Mouse (Mus musculus) liver, embryonic 14.5 days (tissue): ENCODE data around the gene Cyp2d11. TPM values are rescaled to one million over a fixed set of nuclear protein-coding genes. Genes with fewer than 3 reads are reported as not detected.
A peak's percentile ranks its signal among the peaks of the same experiment; 100 is the strongest.
"Not testable (repeated sequence)": the region's sequence is repeated elsewhere in the genome, so short reads cannot be mapped to it uniquely, and the experiment has no call there.

Experiments
- ATAC-seq: fragments of 200-750 bp; cut with Nextera tagmentation; 2 replicates; pipeline ENCODE4 v1.8.0; 2017; ENCODE audit warnings: moderate number of reproducible peaks, mild to moderate bottlenecking, moderate library complexity; ENCODE audit not compliant: insufficient read depth
- DNase-seq, 3 experiments: peaks; one replicate each; pipeline ENCODE4 v3.0.0-alpha.2; 2012 to 2013; ENCODE audit warnings: low read depth in 3 of 3, low spot score in 3 of 3
- H3K27ac ChIP-seq: fragments of 300-500 bp; sonication (generic); 2 replicates; pipeline ENCODE4 v1.5.1; 2014; ENCODE audit warnings: moderate library complexity, mild to moderate bottlenecking, control low read depth, inconsistent platforms
- H3K27me3 ChIP-seq: fragments of 300-500 bp; sonication (generic); 2 replicates; pipeline ENCODE4 v1.6.1; 2014; ENCODE audit warnings: mild to moderate bottlenecking, low read length, moderate library complexity; ENCODE audit not compliant: control insufficient read depth, insufficient read depth
- H3K36me3 ChIP-seq: fragments of 300-500 bp; sonication (generic); replicated peaks from 2 replicates; pipeline ENCODE4 v1.6.1; 2014; ENCODE audit warnings: low read depth; ENCODE audit not compliant: control insufficient read depth, insufficient read depth
- H3K4me1 ChIP-seq, 2 experiments: fragments of 200-500 bp in 1 of 2; fragments of 300-500 bp in 1 of 2; sonication (generic) in 1 of 2; replicated peaks; 2 replicates each; pipeline ENCODE4 v1.6.1; 2012 to 2014; ENCODE audit warnings: antibody characterized with exemption in 1 of 2, inconsistent platforms in 1 of 2, low read length in 1 of 2; ENCODE audit not compliant: control insufficient read depth in 2 of 2, insufficient read depth in 2 of 2
- H3K4me2 ChIP-seq: fragments of 300-500 bp; sonication (generic); 2 replicates; pipeline ENCODE4 v1.6.1; 2014; ENCODE audit warnings: low read depth, mild to moderate bottlenecking, control low read depth, moderate library complexity
- H3K4me3 ChIP-seq, 2 experiments: fragments of 200-500 bp in 1 of 2; fragments of 300-500 bp in 1 of 2; sonication (generic) in 1 of 2; 2 replicates each; pipeline ENCODE4 v1.5.1; 2012 to 2014; ENCODE audit warnings: low read depth in 2 of 2, low read length in 2 of 2, mild to moderate bottlenecking in 2 of 2, control low read depth in 1 of 2, inconsistent platforms in 1 of 2, moderate library complexity in 1 of 2; ENCODE audit not compliant: insufficient read depth in 1 of 2
- H3K9ac ChIP-seq: fragments of 300-500 bp; sonication (generic); replicated peaks from 2 replicates; pipeline ENCODE4 v1.6.1; 2014; ENCODE audit warnings: mild to moderate bottlenecking, control low read depth, moderate library complexity
- H3K9me3 ChIP-seq: fragments of 300-500 bp; sonication (generic); 2 replicates; pipeline ENCODE4 v1.6.1; 2016; ENCODE audit warnings: low read length, mixed read lengths; ENCODE audit not compliant: control insufficient read depth
- CTCF ChIP-seq: IDR thresholded peaks from 2 replicates; pipeline ENCODE4 v1.5.1; 2016; ENCODE audit warnings: antibody characterized with exemption, low read depth, control low read depth
- EP300 ChIP-seq: IDR thresholded peaks from 2 replicates; pipeline ENCODE4 v1.6.1; 2016; ENCODE audit warnings: antibody characterized with exemption, low read depth
- WGBS: fragments of 180-500 bp; shearing (Covaris S2); extraction: QIAGEN DNeasy Blood & Tissue Kit; methylation state at CpG from one replicate; pipeline ENCODE4 v1.1.7; 2014; ENCODE audit not compliant: insufficient replicate concordance; 5-methylcytosine and 5-hydroxymethylcytosine counted together
- polyA plus RNA-seq, 2 experiments: library from polyadenylated mRNA; depleted of rRNA in 1 of 2; stranded (reverse) in 1 of 2; unstranded in 1 of 2; fragments of >200 nt; fragmentation: Nextera tagmentation in 1 of 2; extraction: Ambion mirVana in 1 of 2; gene quantifications; 2 replicates each; pipeline versions ENCODE4 v1.2.1 to v1.2.3; 2012 to 2014

The Cyp2d11 gene
- polyA plus RNA-seq (2012; rRNA removed) (0.09 TPM in 2 replicates), polyA plus RNA-seq (2014; fragmentation: Nextera tagmentation; extraction: Ambion mirVana) (not detected in 2 replicates)

DNA sequence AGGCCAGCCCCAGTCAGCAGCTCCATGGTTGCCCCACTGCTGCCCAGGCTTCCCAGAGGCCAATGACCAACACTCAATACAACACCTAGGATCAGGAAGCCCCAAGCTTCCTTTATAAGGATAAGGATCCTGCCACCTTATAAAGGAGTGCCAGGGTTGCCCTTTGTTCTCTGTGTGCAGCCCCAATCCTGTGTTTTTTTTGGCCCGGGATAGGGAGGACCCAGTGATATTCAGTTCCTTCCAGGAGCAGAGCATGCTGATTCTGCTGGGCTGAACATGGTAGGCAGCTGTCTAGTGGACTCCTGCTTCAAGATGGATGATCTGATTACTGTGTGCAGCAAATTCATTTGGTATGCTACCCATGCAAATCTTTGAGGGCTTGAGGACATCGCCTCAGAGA is at the start of gene Cyp2d11:
Gene Cyp2d11 (minus strand): TSS at position 101 of the 400 bp plus-strand sequence.
- H3K9me3 ChIP-seq, H3K27ac ChIP-seq, H3K9ac ChIP-seq, H3K36me3 ChIP-seq, H3K4me1 ChIP-seq, DNase-seq, H3K4me3 ChIP-seq, H3K4me2 ChIP-seq, H3K27me3 ChIP-seq, ATAC-seq: not testable (repeated sequence)
- WGBS = 59% methylated on average over 2 of the region's 2 CpGs

DNA sequence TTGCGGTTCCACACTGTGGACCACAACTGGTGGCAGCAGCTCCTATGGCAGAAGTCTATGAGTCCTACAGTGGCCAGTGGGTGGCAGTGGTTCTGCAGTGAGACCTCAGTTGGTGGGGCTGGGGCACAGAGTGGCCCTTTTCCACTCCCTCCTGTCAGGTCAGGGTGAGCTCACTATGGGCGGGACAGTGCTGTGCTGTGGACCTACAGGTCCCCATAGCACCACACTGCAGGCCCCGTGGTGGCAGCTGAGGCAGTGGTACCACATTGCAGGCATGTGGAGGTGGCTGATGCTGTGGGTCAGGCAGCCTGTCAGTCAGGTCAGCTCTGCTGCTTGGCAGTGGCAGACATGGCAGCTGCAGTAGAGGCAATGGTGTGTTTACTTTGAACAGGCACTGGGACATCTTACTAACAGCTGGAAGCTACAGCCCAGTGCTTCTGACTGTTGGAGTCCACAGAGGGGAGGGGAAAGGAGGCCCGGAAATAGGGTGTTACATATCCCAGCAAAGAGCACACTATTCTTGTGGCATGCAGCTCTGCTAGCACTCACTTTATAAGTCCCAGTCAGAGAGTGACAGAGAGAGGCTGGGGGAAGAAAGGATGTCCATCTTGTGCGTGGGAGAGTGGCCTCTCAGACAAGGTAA is 44.3 kb upstream of the Cyp2d11 start:
- H3K27me3 ChIP-seq = no peaks in the 10 kb centered on the region
- WGBS = 43% methylated on average over 5 of the region's 5 CpGs
- no peak overlapping the region for H3K4me2 ChIP-seq
- H3K4me3 ChIP-seq = no peak overlapping the region
- DNase-seq (no peak), ATAC-seq (no peak)
- TF ChIP-seq EP300 = no peak
- TF ChIP-seq CTCF = peak; percentile 42; the same call in 1 of the 2 replicates
- H3K9me3 ChIP-seq = no peaks in the 10 kb centered on the region
- no peak overlapping the region for H3K27ac ChIP-seq
- H3K36me3 ChIP-seq = no peaks in the 10 kb centered on the region
- H3K9ac ChIP-seq = no peak overlapping the region
- no peaks in the 10 kb centered on the region for H3K4me1 ChIP-seq

DNA sequence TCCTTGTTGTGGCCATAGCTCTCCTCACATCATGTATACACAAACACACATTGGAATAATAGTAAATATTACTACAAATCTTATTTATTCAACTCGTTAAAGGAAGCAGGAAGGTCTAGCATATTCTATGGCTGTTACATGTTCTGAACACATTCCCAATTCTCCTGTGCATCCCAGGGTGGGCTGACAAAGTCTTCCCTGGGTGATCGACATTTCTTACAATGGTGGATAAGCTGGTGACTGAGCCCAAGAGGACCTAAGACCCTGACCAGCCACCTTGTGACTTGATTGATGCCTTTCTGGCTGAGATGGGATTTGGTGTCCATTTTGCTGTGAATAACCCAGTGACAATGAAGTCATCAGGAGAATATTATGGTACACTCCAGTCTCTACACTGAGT is 41.8 kb upstream of the Cyp2d11 start:
- no peaks in the 10 kb centered on the region for H3K36me3 ChIP-seq
- TF ChIP-seq EP300 (no peak), CTCF (no peak)
- no peak overlapping the region for H3K4me2 ChIP-seq
- no peak overlapping the region for H3K9ac ChIP-seq
- no peak overlapping the region for H3K27ac ChIP-seq
- no peaks in the 10 kb centered on the region for H3K4me1 ChIP-seq
- ATAC-seq (no peak), DNase-seq (no peak)
- WGBS = 68% methylated on average over 2 of the region's 2 CpGs
- no peak overlapping the region for H3K4me3 ChIP-seq
- no peaks in the 10 kb centered on the region for H3K9me3 ChIP-seq
- H3K27me3 ChIP-seq = no peaks in the 10 kb centered on the region

DNA sequence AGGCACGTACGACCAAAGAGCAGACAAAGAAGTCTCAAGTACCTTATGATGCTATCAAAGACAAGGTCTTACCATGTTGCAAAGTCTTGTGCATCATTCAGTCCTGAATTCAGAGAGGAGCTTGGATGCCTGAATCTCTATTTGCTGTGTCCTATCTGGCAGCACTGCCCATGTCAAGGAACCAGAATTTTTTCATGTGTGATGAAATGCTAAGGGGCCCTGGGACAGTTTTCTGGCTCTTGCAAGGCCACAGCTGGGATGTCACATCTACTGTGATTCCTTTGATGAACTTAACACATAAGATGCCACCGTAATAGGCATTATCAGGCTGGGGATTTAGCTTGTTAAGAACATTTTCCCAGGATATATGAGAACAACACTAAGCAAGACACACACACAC is 41.2 kb upstream of the Cyp2d11 start:
- DNase-seq (no peak), ATAC-seq (no peak)
- Histone ChIP-seq H3K9me3 (no peaks in the 10 kb centered on the region), H3K36me3 (no peaks in the 10 kb centered on the region), H3K4me2 (no peak overlapping the region), H3K4me1 (no peaks in the 10 kb centered on the region), H3K27me3 (no peaks in the 10 kb centered on the region), H3K4me3 (no peak overlapping the region), H3K9ac (no peak overlapping the region), H3K27ac (no peak overlapping the region)
- no peak for TF ChIP-seq EP300
- TF ChIP-seq CTCF = no peak
- 54% methylated on average over 3 of the region's 3 CpGs for WGBS

DNA sequence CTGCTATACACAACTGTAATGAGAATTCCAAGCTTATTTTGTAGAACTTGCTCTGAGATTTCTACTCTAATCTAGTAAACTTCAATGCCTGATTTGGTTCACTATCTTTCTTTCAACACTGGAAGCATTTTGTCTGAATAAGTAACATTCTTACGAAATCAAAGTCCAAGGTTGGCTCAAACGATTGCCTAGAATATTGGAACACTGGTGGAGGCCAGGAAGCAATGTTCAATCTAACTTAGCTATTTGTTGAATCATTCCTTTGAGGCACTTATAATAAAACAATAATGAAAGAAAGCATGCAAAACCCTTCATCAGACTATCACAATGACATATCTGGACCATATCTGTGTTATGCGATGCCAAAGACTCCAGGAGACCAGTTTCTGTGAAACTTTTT is 40.7 kb upstream of the Cyp2d11 start:
- TF ChIP-seq EP300 (no peak), CTCF (no peak)
- H3K4me1 ChIP-seq = no peaks in the 10 kb centered on the region
- H3K27ac ChIP-seq = no peak overlapping the region
- no peak overlapping the region for H3K4me2 ChIP-seq
- no peak overlapping the region for H3K9ac ChIP-seq
- no peak for DNase-seq
- no peaks in the 10 kb centered on the region for H3K27me3 ChIP-seq
- no peaks in the 10 kb centered on the region for H3K36me3 ChIP-seq
- no peak overlapping the region for H3K4me3 ChIP-seq
- no peak for ATAC-seq
- WGBS = 66% methylated on average over 3 of the region's 3 CpGs
- no peaks in the 10 kb centered on the region for H3K9me3 ChIP-seq
